Mouse (Mus musculus): ENCODE data around the gene Pign. TPM values are rescaled to one million over a fixed set of nuclear protein-coding genes. Genes with fewer than 3 reads are reported as not detected.

Pign gene
- total RNA-seq, 2 experiments from 2014 or later = 14.0 to 15.6 TPM

Small RNA genes lying within 50 kb of the gene (microRNA-seq; reads per million reads assigned to microRNA genes)
- gene Gm22426 = 0 reads per million in 2 experiments

Other genes with a start within 250 kb of the Pign start
- 100 to 1,000 TPM; 102 to 103 TPM for gene Relch, start 184 bp upstream of the Pign start, total RNA-seq (2021)
- gene Tnfrsf11a, start 117.0 kb upstream of the Pign start, total RNA-seq (2021) = 1 to 10 TPM; 7.4 to 8.9 TPM